Mouse (Mus musculus): Measurements from ENCODE around the gene Olfr813.
"Not testable (repeated sequence)": the region's sequence is repeated elsewhere in the genome, so short reads cannot be mapped to it uniquely, and the experiment has no call there.

Gene Olfr813

GRCm38 (mm10) chr10:129855067-129855466, at the start of gene Olfr813:
Olfr813 (plus strand) TSS chr10:129855367.
- DNase-seq (ENCODE audit: low spot score), result no peak

GRCm38 (mm10) chr10:129845994-129846393, 9.2 kb upstream of the Olfr813 start, which contains the start of gene Olfr812:
Olfr812 (minus strand) TSS chr10:129846094.
- DNase-seq (ENCODE audit: low spot score), result no peak

DNA sequence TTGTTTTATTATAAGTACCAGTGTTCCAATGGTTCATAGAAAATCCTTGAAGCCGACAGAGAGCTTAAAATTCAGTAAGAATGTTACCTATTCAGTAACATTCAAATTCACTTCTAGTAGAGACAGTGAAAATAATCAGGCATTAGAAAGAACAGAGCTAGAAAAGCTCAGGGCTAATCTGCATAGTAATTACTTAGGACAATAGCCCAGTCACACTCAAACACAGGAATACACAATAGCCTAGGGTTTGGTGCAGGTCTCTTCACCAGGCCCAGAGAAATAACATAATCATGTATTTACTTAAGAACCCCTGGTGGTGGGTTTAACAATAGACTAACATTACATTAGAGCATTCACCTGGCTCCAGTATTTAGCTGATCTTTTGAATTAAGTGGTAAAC, 7.8 kb upstream of the Olfr813 start:
- no peak for DNase-seq (ENCODE audit: low spot score)

- DNase-seq (ENCODE audit: low spot score), result not testable (repeated sequence)
Measured at GRCm38 (mm10) chr10:129879751-129880150, 24.6 kb downstream of the Olfr813 start, which contains the start of gene Olfr814. Olfr814 (minus strand) TSS chr10:129879851.

DNA sequence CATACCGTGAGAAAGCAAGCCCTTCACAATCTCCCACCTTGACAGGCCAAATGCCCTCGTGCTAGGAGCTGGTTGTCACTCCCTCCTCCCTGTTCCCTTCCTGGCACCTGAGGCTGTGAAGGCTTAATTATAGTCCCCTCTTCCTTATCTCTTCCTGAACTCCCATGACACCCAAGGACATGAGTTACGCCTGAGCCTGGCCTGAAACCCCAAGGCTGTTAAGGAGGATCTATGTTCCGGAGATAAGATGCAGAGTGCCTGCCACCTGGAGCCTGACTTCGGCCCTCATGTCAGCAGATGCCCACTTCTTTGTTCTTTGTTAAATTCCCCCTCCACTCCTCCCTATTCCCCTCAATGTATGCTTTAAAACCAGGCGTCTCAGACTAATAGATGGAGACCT, 30.3 kb downstream of the Olfr813 start:
- DNase-seq (ENCODE audit: low spot score), result not testable (repeated sequence)

DNA sequence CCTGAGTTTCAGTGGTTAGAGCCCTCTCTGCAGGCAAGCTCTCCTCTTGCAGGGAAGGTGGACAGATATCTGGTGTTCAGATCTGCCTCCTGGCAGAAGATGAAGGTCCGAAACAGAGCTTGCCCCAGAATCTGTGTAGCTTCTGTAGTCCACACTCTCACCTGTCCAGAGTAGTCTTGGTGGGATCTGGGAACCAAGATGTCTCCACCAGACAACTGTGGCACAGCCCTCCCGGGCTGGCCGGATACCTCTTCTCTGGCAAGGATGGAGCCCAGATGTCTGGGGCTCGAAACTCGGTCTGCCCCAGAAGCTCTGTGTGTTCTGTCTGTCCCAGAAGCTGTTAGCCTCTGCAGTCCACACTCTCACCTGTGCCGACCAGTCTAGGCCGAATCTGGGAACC, 30.8 kb downstream of the Olfr813 start:
- DNase-seq (ENCODE audit: low spot score), result no peak

- DNase-seq (ENCODE audit: low spot score), result not testable (repeated sequence)
Measured at GRCm38 (mm10) chr10:129905767-129906166, 50.6 kb downstream of the Olfr813 start, which contains the start of gene Olfr815. Olfr815 (minus strand) TSS chr10:129905867.
